Mouse (Mus musculus) heart, embryonic 15.5 days (tissue): ENCODE data around the gene Rb1. TPM values are rescaled to one million over a fixed set of nuclear protein-coding genes. Genes with fewer than 3 reads are reported as not detected.
A peak's percentile ranks its signal among the peaks of the same experiment; 100 is the strongest.

Source experiments
- ATAC-seq: fragments of 200-750 bp; cut with Nextera tagmentation; replicated peaks from 2 replicates; pipeline ENCODE4 v1.8.0; 2017; ENCODE audit warnings: low read depth, moderate TSS enrichment; ENCODE audit not compliant: insufficient number of reproducible peaks, insufficient read depth, low FRiP score
- H3K27ac ChIP-seq: fragments of 300-500 bp; sonication (generic); 2 replicates; pipeline ENCODE4 v1.5.1; 2015; ENCODE audit warnings: mild to moderate bottlenecking, inconsistent platforms
- H3K27me3 ChIP-seq: fragments of 300-500 bp; sonication (generic); 2 replicates; pipeline ENCODE4 v1.6.1; 2015; ENCODE audit warnings: inconsistent platforms
- H3K36me3 ChIP-seq: fragments of 300-500 bp; sonication (generic); 2 replicates; pipeline ENCODE4 v1.6.1; 2015; ENCODE audit warnings: mild to moderate bottlenecking, inconsistent platforms
- H3K4me1 ChIP-seq: fragments of 300-500 bp; sonication (generic); replicated peaks from 2 replicates; pipeline ENCODE4 v1.6.1; 2015; ENCODE audit warnings: inconsistent platforms
- H3K4me2 ChIP-seq: fragments of 300-500 bp; sonication (generic); 2 replicates; pipeline ENCODE4 v1.6.1; 2015; ENCODE audit warnings: inconsistent platforms, mild to moderate bottlenecking, moderate library complexity
- H3K4me3 ChIP-seq: fragments of 300-500 bp; sonication (generic); 2 replicates; pipeline ENCODE4 v1.5.1; 2015; ENCODE audit warnings: mild to moderate bottlenecking, inconsistent platforms
- H3K9ac ChIP-seq: fragments of 300-500 bp; sonication (generic); 2 replicates; pipeline ENCODE4 v1.6.1; 2015; ENCODE audit warnings: mild to moderate bottlenecking, inconsistent platforms
- H3K9me3 ChIP-seq: fragments of 300-500 bp; sonication (generic); replicated peaks from 2 replicates; pipeline ENCODE4 v1.6.1; 2016; ENCODE audit warnings: inconsistent platforms
- WGBS: fragments of 180-500 bp; shearing (Covaris S2); methylation state at CpG from one replicate; pipeline ENCODE4 v1.1.7; 2015; ENCODE audit warnings: mixed read lengths; 5-methylcytosine and 5-hydroxymethylcytosine counted together
- microRNA counts: library from miRNA; unstranded; fragments of <30 nt; microRNA quantifications from one replicate; lab custom pipeline; 2016
- microRNA-seq: library from miRNA; unstranded; fragments of <30 nt; microRNA quantifications from one replicate; pipeline ENCODE4, GENCODE M21; 2016
- polyA plus RNA-seq: library from polyadenylated mRNA; unstranded; fragments of >200 nt; fragmentation: Nextera tagmentation; extraction: Ambion mirVana; gene quantifications from 2 replicates; pipeline ENCODE4 v1.2.1, GENCODE M21; 2015

Gene Rb1
- polyA plus RNA-seq, 1 experiment from 2014 or later = 9.9 TPM

DNA sequence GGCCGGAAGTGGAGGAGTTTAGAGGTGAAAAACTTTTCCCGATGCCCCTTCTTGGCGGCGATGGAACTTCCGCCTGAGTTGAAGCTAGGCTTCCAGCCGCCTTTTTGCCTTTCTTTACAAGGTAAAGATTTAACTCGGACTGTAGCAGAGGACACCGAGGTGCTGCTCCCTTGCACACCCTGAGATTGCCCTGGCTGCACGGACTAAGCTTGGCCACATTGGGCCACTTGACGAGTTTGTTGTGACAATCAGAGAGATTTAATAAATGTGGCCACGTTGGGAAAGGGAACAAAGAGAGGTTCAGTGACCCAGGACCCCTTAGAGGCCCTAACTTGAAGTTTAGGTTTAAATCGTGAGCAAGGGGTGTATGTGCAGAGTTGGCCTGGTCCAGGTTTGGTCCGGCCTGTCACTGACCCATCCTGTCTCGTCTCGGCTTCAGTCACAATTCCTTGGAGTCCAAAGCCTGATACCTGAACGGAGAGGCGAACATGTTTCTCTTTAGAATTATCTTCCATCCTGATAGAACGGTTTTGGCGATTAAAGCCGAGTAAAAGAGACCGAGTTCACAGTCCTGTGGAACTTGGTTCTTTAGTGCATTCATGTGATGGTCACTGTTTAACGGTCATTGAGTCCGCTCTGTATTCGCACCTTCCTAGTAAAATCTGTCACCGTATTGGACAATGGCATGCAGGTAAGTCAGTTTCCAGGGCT is 181.8 kb downstream of the Rb1 start:
- peak overlapping the region; percentile 87 for H3K9ac ChIP-seq
- 36% methylated on average over 25 of the region's 25 CpGs for WGBS
- ATAC-seq = 0 out of 2 replicates have a peak, but pooled peaks have one; percentile 1

DNA sequence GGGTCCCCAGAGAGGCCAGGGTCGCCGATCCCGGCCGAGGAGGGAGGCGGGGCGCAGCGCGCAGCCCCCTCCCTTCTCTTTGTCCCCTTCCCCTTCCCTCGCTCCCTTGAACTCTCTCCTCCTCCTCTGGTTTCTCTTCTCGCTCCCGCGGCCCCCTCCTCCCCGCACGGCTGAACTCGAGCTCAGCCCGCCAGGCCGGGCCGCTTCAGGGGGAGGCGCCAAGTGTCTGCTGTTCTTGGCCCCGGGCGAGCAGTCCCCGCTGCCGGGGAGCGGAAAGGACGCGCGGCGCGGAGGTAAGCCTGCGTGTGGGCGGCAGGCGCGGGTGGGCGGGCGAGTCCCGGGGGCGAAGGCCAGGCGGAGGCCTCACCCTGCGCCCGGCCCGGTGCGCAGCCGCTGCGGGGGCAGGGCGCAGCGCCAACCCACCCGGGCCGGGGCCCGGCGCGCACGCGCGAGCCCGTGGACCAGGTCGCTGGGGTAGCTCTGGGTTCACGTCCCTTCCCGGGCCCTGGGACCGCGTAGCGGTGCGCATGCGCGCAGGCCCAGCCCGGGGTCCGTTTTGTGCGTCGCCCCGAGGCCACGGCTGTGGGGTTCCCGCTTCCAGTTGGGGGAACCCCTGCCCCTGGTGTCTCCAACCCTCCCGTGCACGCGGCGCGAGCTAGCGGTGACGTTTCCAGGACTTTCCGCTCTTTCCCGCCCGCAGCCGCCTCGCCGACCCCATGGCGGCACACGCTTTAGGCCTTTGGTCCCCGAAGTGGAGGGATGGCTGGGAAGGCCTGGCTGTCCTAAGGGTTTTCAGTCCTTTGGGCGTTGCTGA is 182.5 kb downstream of the Rb1 start:
- Histone ChIP-seq H3K4me2 (peak overlapping the region; percentile 74), H3K27me3 (no peaks in the 10 kb centered on the region), H3K4me1 (peaks cover 13% of the 10 kb centered on the region), H3K9ac (peak overlapping the region; percentile 87), H3K4me3 (peak overlapping the region; percentile 79), H3K9me3 (no peaks in the 10 kb centered on the region), H3K27ac (peak overlapping the region; percentile 98), H3K36me3 (peaks cover 4% of the 10 kb centered on the region; the same call in 1 of the 2 replicates)
- ATAC-seq = peak; percentile 93
- under 1% methylated on average over 83 of the region's 88 CpGs for WGBS

More for the DNA sequence above, 181.8 kb downstream of the Rb1 start:
- peaks cover 13% of the 10 kb centered on the region for H3K4me1 ChIP-seq
- H3K4me3 ChIP-seq = peak overlapping the region; percentile 79
- no peaks in the 10 kb centered on the region for H3K9me3 ChIP-seq
- peak overlapping the region; percentile 74 for H3K4me2 ChIP-seq
- H3K27me3 ChIP-seq = no peaks in the 10 kb centered on the region
- H3K27ac ChIP-seq = peak overlapping the region; percentile 98
- peaks cover 4% of the 10 kb centered on the region; the same call in 1 of the 2 replicates for H3K36me3 ChIP-seq

DNA sequence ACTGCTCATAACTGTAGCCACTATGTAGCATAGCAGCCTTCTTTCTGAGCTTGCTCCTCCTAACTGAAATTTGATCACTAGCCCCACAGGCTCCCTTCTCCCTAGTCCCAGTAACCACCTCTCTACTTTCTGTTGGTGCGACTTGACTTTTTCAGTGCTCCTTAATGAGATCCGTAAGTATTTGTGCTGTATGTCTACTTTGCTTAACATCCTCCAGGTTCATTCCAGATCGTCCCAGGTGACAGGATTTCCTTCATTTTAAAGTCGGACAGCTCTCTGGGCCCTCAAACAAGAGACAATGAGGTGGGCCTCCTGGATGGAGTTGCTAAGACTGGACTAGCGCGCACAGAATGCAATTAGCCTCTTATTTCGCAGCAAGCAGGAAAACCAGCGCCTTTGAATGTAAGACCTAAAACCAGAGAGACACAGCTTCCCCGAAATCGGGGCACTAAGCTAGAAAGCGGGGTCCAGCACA is 183.2 kb downstream of the Rb1 start:
- ATAC-seq = peak; percentile 6; the same call in 1 of the 2 replicates

DNA sequence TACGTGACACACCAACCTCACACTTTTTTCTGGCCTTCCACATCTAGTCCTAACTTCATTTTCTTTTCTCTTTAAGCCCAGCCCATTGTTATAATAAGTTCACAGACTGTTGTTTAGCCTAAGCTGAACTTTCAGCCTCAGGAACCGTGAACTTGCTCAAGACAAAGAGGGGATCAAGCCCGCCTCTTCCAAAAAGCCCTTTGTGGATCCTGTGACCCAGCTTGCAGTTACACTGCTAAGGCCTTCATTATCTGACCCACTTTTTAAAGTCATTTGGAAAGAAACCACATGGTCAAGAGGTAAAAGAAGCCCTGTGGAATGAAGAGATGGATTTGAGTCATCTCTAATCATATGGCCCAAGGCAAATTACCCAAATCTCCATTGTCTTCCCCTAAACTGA is 183.8 kb downstream of the Rb1 start:
- H3K27ac ChIP-seq = peak overlapping the region; percentile 98; the same call in 1 of the 2 replicates
- H3K4me1 ChIP-seq = peaks cover 13% of the 10 kb centered on the region
- H3K4me3 ChIP-seq = no peak overlapping the region
- H3K9me3 ChIP-seq = no peaks in the 10 kb centered on the region
- H3K36me3 ChIP-seq = peaks cover 4% of the 10 kb centered on the region; the same call in 1 of the 2 replicates
- H3K9ac ChIP-seq = no peak overlapping the region
- H3K27me3 ChIP-seq = no peaks in the 10 kb centered on the region
- H3K4me2 ChIP-seq = peak overlapping the region; percentile 74; the same call in 1 of the 2 replicates
- 89% methylated on average over 3 of the region's 3 CpGs for WGBS
- ATAC-seq = no peak

More for the DNA sequence above, 183.2 kb downstream of the Rb1 start:
- H3K4me3 ChIP-seq = peak overlapping the region; percentile 79
- H3K4me2 ChIP-seq = peak overlapping the region; percentile 74
- H3K4me1 ChIP-seq = peaks cover 13% of the 10 kb centered on the region
- H3K36me3 ChIP-seq = peaks cover 4% of the 10 kb centered on the region; the same call in 1 of the 2 replicates
- peak overlapping the region; percentile 87 for H3K9ac ChIP-seq
- no peaks in the 10 kb centered on the region for H3K9me3 ChIP-seq
- peak overlapping the region; percentile 98 for H3K27ac ChIP-seq
- WGBS = under 1% methylated on average over 11 of the region's 11 CpGs
- H3K27me3 ChIP-seq = no peaks in the 10 kb centered on the region

DNA sequence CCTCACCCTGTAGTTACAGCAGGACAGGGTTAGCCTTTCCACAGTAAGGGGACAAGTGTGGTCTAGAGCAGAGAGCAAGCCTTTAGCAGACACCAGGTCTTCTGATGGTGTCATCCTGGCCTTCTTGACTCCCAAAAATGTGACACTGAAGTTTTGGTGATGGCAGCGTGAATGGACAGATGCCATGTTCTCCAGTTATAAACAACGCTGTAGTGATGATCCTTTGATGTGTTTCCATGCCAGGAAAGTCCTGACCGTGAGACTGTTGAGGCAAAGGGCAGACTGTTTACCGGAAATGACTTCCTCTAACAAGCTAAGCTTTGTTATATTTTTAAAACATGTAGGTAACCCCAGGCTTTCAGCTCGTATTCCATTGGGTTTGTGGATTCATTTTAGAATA is 185.8 kb downstream of the Rb1 start:
- Histone ChIP-seq H3K36me3 (no peaks in the 10 kb centered on the region), H3K9me3 (no peaks in the 10 kb centered on the region), H3K9ac (no peak overlapping the region), H3K4me3 (no peak overlapping the region), H3K4me1 (peaks cover 11% of the 10 kb centered on the region), H3K27me3 (no peaks in the 10 kb centered on the region), H3K27ac (no peak overlapping the region), H3K4me2 (no peak overlapping the region)
- 61% methylated on average over 5 of the region's 5 CpGs for WGBS
- ATAC-seq = no peak

DNA sequence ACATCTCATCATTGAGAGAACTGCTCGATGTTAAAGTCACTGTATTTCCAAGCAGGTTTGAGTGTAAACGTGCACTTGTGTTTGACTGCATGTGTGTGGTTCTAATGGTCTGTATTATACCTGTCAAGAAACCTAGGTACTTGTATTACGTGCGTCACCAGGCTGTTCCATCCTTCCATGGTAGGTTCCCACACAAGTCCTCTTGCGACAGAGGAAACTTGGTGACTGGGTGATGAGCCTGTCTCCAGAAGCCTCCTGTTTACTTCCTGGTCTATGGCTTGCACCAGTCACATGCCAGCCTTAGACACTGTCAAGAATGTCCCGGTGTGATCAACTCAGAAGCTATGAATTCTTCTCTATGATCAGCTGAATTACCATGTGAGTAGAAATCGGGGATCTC is 187.1 kb downstream of the Rb1 start:
- Histone ChIP-seq H3K27me3 (no peaks in the 10 kb centered on the region), H3K36me3 (no peaks in the 10 kb centered on the region), H3K4me1 (peaks cover 3% of the 10 kb centered on the region; the same call in 1 of the 2 replicates), H3K4me3 (no peak overlapping the region), H3K9ac (no peak overlapping the region), H3K4me2 (no peak overlapping the region), H3K27ac (no peak overlapping the region), H3K9me3 (no peaks in the 10 kb centered on the region)
- 88% methylated on average over 7 of the region's 7 CpGs for WGBS
- no peak for ATAC-seq

DNA sequence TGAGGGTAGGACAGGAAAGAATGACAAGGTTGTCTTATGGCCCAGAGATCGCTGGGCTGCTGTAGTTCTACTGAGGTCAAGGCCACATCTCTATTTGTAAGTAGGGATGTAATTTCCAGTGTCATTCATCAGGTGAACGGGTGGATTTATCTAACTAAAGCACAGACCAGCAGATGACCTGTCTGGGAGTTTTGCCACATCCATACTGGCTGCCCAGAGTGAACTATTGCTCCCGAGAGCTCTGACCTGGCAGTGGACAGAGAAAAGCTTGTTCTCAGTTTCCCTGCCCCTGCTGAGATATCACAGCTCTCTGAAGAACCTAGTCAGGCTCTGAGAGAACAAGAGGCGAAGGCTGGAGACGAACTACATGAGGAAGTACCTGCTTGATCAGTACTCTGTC is 188.4 kb downstream of the Rb1 start:
- H3K4me3 ChIP-seq = no peak overlapping the region
- H3K27me3 ChIP-seq = no peaks in the 10 kb centered on the region
- H3K27ac ChIP-seq = no peak overlapping the region
- no peaks in the 10 kb centered on the region for H3K9me3 ChIP-seq
- H3K4me2 ChIP-seq = no peak overlapping the region
- H3K36me3 ChIP-seq = no peaks in the 10 kb centered on the region
- ATAC-seq = no peak
- no peak overlapping the region for H3K9ac ChIP-seq
- H3K4me1 ChIP-seq = peaks cover 3% of the 10 kb centered on the region; the same call in 1 of the 2 replicates
- 64% methylated on average over 5 of the region's 5 CpGs for WGBS

MicroRNAs within 50 kb of the gene (microRNA counts, 519-probe panel; counts per million panel counts)
- not detected for microRNA mmu-miR-687 (lab: Ali Mortazavi, UCI)

Small RNA genes within 50 kb of the gene (microRNA-seq; reads per million reads assigned to microRNA genes)
- not detected for gene Mir687

Other genes with a start within 250 kb of the Rb1 start
- gene Rcbtb2, start 202.8 kb downstream of the Rb1 start, polyA plus RNA-seq = 62.0 and 68.1 TPM in 2 replicates
- gene Lpar6, start 87.9 kb downstream of the Rb1 start, polyA plus RNA-seq = 8.7 and 8.8 TPM in 2 replicates
- gene Itm2b, start 59.5 kb upstream of the Rb1 start, polyA plus RNA-seq = 728 and 777 TPM in 2 replicates
- gene Med4, start 184.2 kb upstream of the Rb1 start, polyA plus RNA-seq = 48.4 and 51.6 TPM in 2 replicates
- gene Sucla2, start 199.5 kb upstream of the Rb1 start, polyA plus RNA-seq = 195 and 257 TPM in 2 replicates
- gene Nudt15, start 222.4 kb upstream of the Rb1 start, polyA plus RNA-seq = 4.2 and 4.6 TPM in 2 replicates